Mouse (Mus musculus): Measurements from ENCODE around the gene S1pr2.

S1pr2 gene

DNA sequence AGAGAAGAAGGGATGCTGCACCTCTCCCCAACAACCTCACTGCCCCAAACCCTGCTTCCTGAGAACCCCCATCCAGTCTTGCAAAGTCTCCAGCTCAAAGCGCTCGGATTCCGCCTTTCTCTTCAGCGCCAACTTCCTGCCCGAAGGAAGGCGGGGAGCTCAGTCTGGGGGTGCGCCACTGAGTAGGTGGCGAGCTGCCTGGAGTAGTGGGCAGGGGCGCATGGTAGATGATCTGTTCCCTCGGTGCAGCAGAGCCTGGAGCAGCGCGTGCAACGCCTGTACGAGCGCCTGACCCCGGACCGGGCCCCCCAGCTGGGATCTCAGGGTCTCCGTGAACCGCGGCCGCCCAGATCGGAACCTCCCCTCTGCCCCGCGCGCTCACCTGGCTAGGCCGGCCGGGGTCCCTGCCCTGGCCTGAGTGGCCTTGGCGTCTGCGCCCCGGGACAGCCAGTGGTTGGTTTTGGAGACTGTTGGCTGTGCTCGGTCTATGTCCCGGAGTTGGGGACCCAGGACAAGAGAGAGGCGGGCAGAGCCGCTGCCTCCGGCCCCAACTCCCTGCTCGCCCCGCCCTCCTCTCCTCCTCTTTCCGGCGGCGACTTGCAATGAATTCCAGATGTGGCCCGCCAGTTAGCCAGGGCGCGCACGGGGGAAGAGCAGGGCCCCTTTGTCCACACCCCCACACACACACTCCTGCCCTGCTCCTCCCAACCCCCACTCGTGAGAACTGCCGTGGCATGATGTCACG lies at the start of gene S1pr2:
S1pr2 (minus strand) TSS at position 566 of the 745 bp plus-strand sequence.
- in situ Hi-C loops (cut with MboI) = no loop called here

- in situ Hi-C loops (cut with MboI) = no loop called here
Observed at GRCm38 (mm10) chr9:21025258-21025810, 48.8 kb upstream of the S1pr2 start.

- in situ Hi-C loops (cut with MboI) = loop anchor here (25.0 kb wide), 1 partner anchor 115 kb away; the partner anchor contains the start of genes Cdc37 and Tyk2
Observed at GRCm38 (mm10) chr9:21022726-21023125, 46.1 kb upstream of the S1pr2 start.

DNA sequence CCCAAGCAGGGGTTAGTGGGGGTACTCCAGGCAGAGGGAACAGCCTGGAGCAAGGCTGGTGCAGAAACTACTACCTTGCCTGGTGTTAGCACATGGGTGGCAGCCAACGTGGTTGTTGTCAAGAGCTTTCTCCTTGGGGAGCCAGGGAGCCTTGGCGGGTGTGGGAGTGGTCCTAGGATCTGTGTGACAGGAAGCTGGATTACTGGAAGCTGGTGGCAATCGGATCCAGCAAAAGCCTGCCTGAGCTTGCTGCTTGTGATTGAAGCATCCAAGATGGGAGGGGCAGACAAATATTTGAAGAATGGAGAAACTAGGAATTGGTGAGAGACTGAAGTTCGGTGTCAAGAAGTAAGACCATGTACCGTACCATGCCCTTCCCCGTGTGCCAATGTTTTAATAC lies 45.7 kb upstream of the S1pr2 start:
- in situ Hi-C loops (cut with MboI) = loop anchor here (25.0 kb wide), 1 partner anchor 115 kb away; the partner anchor contains the start of genes Cdc37 and Tyk2

GRCm38 (mm10) chr9:21021363-21021762 lies 44.8 kb upstream of the S1pr2 start:
- in situ Hi-C loops (cut with MboI) = loop anchor here (25.0 kb wide), 1 partner anchor 116 kb away; the partner anchor contains the start of genes Cdc37 and Tyk2

GRCm38 (mm10) chr9:21018600-21018999 lies 42.0 kb upstream of the S1pr2 start:
- in situ Hi-C loops (cut with MboI) = loop anchor here (25.0 kb wide), 1 partner anchor 119 kb away; the partner anchor contains the start of genes Cdc37 and Tyk2

- in situ Hi-C loops (cut with MboI) = loop anchor here (25.0 kb wide), 1 partner anchor 120 kb away; the partner anchor contains the start of genes Cdc37 and Tyk2
Observed at GRCm38 (mm10) chr9:21017177-21017575, 40.6 kb upstream of the S1pr2 start.

- in situ Hi-C loops (cut with MboI) = loop anchor here (25.0 kb wide), 1 partner anchor 121 kb away; the partner anchor contains the start of genes Cdc37 and Tyk2
Observed at GRCm38 (mm10) chr9:21016331-21017176, 40.0 kb upstream of the S1pr2 start.

DNA sequence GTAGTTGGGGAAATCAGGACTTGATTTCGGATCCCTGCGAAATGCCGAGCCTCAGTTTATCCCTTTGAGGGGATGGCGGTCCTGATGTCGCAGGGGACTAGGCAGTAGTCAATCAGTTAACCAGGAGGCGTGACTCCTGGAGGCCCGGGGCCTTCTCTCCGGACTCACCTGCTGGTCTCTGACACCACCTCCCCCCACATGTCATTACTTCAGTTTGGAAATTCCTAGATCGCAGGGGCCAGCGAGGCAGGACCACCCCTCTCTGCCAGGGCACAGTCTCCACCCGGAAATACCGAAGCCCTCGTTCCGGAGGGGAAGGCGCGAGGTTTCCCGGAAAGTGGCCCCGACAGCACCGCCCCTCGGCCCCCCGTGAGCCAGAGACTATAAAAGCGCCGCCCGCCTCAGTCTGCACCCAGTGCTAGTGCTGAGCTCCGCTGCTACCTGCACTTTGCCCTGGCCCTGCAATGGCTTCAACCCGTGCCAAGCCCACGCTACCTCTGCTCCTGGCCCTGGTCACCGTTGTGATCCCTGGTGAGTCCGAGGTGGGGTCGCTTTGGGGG lies 39.1 kb upstream of the S1pr2 start, which contains the start of gene Icam1:
Icam1 (plus strand) TSS at position 415 of the 560 bp plus-strand sequence.
- in situ Hi-C loops (cut with MboI) = loop anchor here (25.0 kb wide), 1 partner anchor 122 kb away; the partner anchor contains the start of genes Cdc37 and Tyk2

DNA sequence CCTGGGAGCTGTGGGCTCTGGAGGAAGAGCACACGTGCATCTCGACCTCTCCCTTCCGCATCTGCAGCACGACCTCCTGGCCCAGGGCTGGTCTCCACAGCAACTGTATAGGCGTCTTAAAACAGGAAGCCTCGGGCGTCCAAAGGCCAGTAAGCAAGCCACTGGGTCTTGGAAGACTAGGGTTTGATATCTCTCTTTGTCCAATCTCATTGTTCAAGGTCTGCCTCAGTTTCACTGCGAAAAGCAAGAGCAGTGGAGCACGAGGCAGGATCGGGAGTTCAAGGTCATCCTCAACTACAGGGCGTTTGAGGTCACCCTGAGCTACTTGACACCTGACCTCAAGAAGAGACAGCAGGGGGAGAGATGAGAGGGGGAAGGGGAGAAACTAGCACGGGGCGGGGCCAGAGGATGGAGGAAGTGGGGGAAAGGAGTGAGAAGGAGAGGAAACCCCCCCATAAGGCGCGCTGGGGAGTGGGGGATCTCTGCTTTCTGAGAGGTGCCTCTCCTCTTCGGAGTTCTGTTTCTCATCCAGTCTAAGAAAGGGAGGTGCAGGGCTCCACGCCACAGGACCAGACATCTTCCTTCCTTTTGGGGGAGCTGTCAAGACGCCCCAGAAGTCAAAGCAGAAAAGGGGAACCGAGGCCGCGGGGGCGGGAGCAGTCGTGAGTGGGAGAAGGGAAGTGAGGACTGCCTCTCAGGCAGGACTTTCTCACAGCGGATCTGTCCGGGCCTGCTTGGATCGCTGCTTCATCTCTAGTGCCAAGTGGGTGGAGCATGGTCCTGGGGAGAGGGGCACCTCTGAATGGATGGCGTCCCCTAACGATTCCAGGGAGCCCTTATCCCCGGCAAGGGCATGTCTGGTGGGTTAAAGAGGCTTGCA lies 38.4 kb upstream of the S1pr2 start:
- in situ Hi-C loops (cut with MboI) = loop anchor here (25.0 kb wide), 1 partner anchor 122 kb away; the partner anchor contains the start of genes Cdc37 and Tyk2

DNA sequence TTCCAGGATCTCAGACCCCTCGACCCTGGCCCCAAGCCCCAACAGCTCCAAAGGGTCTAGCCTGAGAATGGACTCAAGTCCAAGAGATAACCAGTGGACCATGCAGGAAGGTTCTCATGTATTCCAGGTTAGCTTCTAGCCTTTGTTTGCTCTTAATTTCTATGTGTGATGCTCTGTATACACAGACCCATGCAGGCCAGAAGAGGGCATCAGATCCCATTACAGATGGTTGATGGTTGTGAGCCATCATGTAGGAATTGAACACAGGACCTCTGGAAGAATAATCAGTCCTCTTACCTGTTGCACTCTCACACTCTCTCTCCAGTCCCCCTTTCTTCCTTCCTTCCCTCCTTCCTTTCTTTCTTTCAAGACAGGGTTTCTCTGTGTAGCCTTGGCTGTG lies 35.8 kb upstream of the S1pr2 start:
- in situ Hi-C loops (cut with MboI) = loop anchor here (25.0 kb wide), 1 partner anchor 125 kb away; the partner anchor contains the start of genes Cdc37 and Tyk2

DNA sequence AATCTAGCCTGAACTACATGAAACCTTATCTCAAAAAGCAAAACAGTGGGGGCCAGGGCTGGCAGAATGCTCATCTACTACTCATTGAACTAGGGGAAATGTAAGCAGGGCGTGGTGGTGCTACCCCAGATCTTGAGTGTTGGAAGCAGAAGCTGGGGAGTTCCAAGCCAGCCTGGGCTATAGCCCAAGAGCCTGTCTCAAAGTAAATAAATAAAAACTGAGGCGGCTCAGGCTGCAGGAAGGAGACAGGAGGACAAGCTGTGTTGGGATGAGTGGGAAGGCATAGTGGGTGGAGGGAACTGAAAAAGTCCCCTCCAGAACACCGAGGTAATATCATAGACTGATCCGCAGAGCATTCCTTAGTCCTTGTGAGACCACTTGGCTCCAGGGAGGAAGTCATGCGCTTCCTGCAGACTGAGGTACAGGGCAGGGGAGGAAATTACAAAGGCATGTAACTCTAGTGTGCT lies 35.3 kb upstream of the S1pr2 start:
- in situ Hi-C loops (cut with MboI) = loop anchor here (25.0 kb wide), 1 partner anchor 125 kb away; the partner anchor contains the start of genes Cdc37 and Tyk2

GRCm38 (mm10) chr9:21010939-21011541 lies 34.5 kb upstream of the S1pr2 start:
- in situ Hi-C loops (cut with MboI) = loop anchor here (25.0 kb wide), 1 partner anchor 126 kb away; the partner anchor contains the start of genes Cdc37 and Tyk2

GRCm38 (mm10) chr9:21010362-21010761 lies 33.8 kb upstream of the S1pr2 start:
- in situ Hi-C loops (cut with MboI) = loop anchor here (25.0 kb wide), 1 partner anchor 127 kb away; the partner anchor contains the start of genes Cdc37 and Tyk2

DNA sequence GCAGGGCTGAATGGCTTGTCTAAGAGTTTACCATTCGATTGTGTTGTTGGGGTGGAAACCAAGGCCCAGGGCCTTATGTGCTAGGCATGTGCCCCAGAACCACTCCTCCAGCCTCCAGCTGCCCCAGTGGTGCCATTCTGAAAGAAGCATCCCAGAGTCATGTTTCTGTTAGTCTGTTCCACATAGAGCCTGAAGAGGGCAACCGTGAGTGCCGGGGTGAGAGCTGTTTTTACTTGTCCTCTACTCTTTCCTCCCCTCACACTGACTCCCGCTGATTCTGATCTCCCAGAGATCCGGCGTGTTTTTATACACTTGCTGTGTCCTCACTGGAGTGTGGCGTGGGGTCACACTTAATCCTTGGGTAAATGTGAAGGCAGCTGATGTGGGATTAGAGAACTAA lies 31.4 kb upstream of the S1pr2 start:
- in situ Hi-C loops (cut with MboI) = loop anchor here (10.0 to 25.0 kb wide), 2 partner anchors 113 to 129 kb away; partner anchors contain the start of genes Cdc37, Eif3g and Tyk2

DNA sequence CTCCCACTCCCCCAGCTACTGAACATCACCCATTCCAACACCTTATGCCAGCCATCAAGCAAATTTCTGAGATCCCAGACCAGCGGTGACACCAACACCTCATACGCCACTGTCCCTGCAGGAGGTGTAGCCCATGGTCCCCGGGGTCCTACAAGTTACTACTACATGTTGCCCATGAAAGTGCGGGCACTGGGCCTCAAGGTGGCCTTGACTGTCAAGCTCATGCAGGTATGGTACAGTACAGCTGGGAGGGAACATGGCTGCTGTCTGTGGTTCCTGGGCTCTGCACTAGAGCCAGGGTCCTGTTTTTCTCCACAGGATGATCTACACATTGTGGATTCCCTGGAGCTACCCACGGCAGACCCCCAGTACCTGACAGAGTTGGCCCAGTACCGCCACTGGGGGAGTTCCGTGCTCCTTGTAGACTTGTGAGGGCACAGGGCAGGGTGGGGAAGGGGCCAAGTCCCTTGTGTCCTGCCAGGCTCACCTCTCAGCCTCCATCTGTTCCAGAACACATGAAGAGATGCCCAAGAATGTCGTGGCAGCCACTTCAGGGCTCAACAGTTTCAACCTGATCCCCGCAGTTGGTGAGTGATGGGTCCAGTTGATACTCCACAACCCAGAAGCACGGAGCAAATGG lies 30.9 kb upstream of the S1pr2 start:
- in situ Hi-C loops (cut with MboI) = loop anchor here (10.0 to 25.0 kb wide), 2 partner anchors 113 to 130 kb away; partner anchors contain the start of genes Cdc37, Eif3g and Tyk2

GRCm38 (mm10) chr9:21002627-21003551 lies 26.3 kb upstream of the S1pr2 start, which contains the start of gene Mrpl4:
Gene Mrpl4 (plus strand): TSS chr9:21002738.
- in situ Hi-C loops (cut with MboI) = loop anchor here (10.0 to 25.0 kb wide), 2 partner anchors 108 to 134 kb away; partner anchors contain the start of genes Cdc37, Eif3g and Tyk2
